Mouse (Mus musculus) left cerebral cortex, adult 2 months (tissue): ENCODE measurements around the gene Usp43. TPM values are rescaled to one million over a fixed set of nuclear protein-coding genes. Genes with fewer than 3 reads are reported as not detected.

Experiments used
- DNase-seq, 2 experiments: peaks; one replicate each; pipeline ENCODE4 v3.0.0; 2021 to 2022; ENCODE audit warnings: low spot score in 2 of 2, mixed read lengths in 1 of 2; ENCODE audit errors: extremely low spot score in 1 of 2
- H3K27ac ChIP-seq: fragments of 200-600 bp; 2 replicates; pipeline ENCODE4 v1.8.1; 2022
- H3K4me3 ChIP-seq: fragments of 200-600 bp; 2 replicates; pipeline ENCODE4 v1.8.1; 2022
- CTCF ChIP-seq: fragments of 200-600 bp; IDR thresholded peaks from 2 replicates; pipeline ENCODE4 v1.8.1; 2022; ENCODE audit warnings: antibody characterized with exemption, mild to moderate bottlenecking, moderate library complexity
- intact Hi-C: fragments of 180-260 bp; cut with DNase I; formaldehyde crosslinking; loops from one replicate; pipeline ENCODE4 v1.15.1; 2025
- total RNA-seq, 2 experiments: library from RNA; stranded (reverse); gene quantifications; 2 replicates each; pipeline ENCODE4 v1.2.3; 2021

The Usp43 gene
- total RNA-seq, 2 experiments from 2014 or later: 3.4 to 4.8 TPM

DNA sequence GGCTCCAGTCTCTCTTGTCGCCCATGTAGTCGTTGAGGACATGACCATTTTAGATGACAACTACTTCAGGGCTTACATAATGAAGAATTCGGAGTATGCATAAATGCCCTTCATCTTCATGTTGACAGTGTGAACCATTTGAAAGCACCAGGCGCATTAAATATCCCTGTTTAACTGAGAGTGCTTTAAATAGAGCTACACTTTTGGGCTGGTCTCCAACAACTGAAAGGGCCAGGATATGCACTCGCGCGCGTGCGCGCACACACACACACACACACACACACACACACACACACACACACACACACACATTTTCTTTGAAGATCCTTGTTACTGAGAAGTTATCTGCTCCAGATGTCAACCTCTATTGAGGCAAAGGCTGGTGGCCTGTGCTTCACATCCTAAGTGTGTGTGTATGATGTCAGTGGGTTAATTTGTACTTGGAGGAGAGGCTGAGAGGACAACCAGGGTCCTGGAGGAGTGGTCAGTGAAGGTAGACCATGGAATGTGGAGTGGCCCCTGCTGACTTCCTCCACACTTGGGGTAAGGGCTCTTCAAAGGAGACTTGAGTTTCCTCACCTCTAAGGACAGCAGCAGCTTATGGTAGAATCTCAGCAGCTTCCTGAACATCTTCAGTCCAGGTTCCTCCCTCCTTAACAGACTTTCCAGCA, 86.4 kb downstream of the Usp43 start:
- H3K27ac ChIP-seq: no peak overlapping the region
- intact Hi-C loops: no loop called here
- TF ChIP-seq CTCF: no peak
- DNase-seq: no peak
- H3K4me3 ChIP-seq: no peak overlapping the region

GRCm38 (mm10) chr11:67831820-67832219, 90.1 kb downstream of the Usp43 start:
- H3K27ac ChIP-seq: no peak overlapping the region
- TF ChIP-seq CTCF: no peak
- intact Hi-C loops: no loop called here
- no peak for DNase-seq
- H3K4me3 ChIP-seq: no peak overlapping the region

DNA sequence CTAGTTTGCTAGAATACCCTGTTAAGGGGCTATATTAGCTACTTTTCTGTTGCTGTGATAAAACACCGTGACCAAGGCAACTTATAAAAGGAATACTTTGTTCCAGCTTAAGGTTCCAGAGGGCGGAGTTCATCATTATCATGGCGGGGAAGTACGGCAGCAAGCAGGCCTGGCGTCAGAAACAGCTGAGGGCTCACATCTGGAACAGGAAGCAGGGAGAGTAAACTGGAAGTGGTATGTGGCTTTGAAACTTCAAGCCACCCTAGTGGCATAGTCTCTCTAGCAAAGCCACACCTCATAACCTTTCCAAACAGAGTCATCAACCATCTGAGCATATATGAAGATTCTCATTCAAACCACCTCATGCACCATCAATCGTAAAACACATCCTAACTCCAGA, 92.4 kb downstream of the Usp43 start:
- Histone ChIP-seq H3K4me3 (no peak overlapping the region), H3K27ac (no peak overlapping the region)
- TF ChIP-seq CTCF: no peak
- intact Hi-C loops: no loop called here
- no peak for DNase-seq

DNA sequence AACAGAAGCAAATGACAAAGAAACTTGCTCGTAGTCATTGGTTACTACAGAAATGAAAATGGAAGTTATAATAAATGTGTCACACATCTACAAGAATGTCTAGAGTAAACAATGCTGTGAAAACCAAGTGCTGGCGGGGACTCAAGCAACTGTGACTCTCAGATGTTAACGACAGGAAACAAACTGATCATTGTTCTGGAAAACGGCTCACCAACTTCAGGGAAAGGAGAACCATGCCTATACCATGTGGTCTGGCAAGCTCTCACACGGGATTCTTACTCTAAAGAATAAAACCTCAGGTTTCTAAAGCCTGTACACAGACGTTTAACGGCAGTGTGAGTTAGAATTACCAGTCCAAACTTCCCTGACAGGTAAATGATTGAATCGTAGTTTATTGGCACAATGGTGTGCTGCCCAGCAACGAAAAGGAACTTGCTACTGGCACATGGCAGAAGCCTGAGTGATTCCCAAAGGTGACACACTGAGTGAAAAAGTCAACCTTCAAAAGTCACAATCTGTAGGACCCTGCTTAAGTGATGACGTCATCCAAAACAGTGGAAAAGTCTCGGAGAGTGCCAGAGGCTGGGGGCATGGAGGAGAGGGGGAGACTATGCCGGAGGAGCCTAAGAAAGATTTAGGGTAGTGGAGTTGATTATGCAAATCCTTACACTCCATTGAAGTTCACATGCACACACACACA, 93.4 kb downstream of the Usp43 start:
- TF ChIP-seq CTCF: no peak

GRCm38 (mm10) chr11:67821560-67821959, 100.4 kb downstream of the Usp43 start:
- intact Hi-C loops: loop anchor here (2.0 to 5.0 kb wide), 3 partner anchors 67 to 586 kb away; no protein-coding TSS in a partner anchor

More for the DNA sequence above, 93.4 kb downstream of the Usp43 start:
- no peak overlapping the region for H3K4me3 ChIP-seq
- no peak for DNase-seq
- intact Hi-C loops: no loop called here
- H3K27ac ChIP-seq: no peak overlapping the region

GRCm38 (mm10) chr11:67820221-67820620, 101.7 kb downstream of the Usp43 start:
- peak; percentile 63 for TF ChIP-seq CTCF
- Histone ChIP-seq H3K4me3 (no peak overlapping the region), H3K27ac (no peak overlapping the region)
- peak; percentile 32 to 50 for DNase-seq
- intact Hi-C loops: loop anchor here (2.0 to 5.0 kb wide), 3 partner anchors 69 to 587 kb away; no protein-coding TSS in a partner anchor

More at GRCm38 (mm10) chr11:67821560-67821959, 100.4 kb downstream of the Usp43 start:
- no peak for DNase-seq
- H3K27ac ChIP-seq: no peak overlapping the region
- no peak overlapping the region for H3K4me3 ChIP-seq
- no peak for TF ChIP-seq CTCF

GRCm38 (mm10) chr11:67819604-67820003, 102.3 kb downstream of the Usp43 start:
- peak; percentile 76 for TF ChIP-seq CTCF
- Histone ChIP-seq H3K4me3 (no peak overlapping the region), H3K27ac (no peak overlapping the region)
- peak; percentile 39 to 45 for DNase-seq
- intact Hi-C loops: loop anchor here (2.0 to 5.0 kb wide), 3 partner anchors 69 to 588 kb away; no protein-coding TSS in a partner anchor

- TF ChIP-seq CTCF: peak; percentile 46
- H3K27ac ChIP-seq: no peak overlapping the region
- no peak for DNase-seq
- intact Hi-C loops: no loop called here
- H3K4me3 ChIP-seq: no peak overlapping the region
Observed at GRCm38 (mm10) chr11:67811535-67811934, 110.4 kb downstream of the Usp43 start.

- TF ChIP-seq CTCF: peak; percentile 47
- intact Hi-C loops: loop anchor here (5.0 to 10.0 kb wide), 2 partner anchors 121 to 693 kb away; no protein-coding TSS in a partner anchor
- Histone ChIP-seq H3K4me3 (no peak overlapping the region), H3K27ac (no peak overlapping the region)
- no peak for DNase-seq
Observed at GRCm38 (mm10) chr11:67808051-67808450, 113.9 kb downstream of the Usp43 start.

- Histone ChIP-seq H3K4me3 (no peak overlapping the region), H3K27ac (no peak overlapping the region)
- DNase-seq: no peak
- intact Hi-C loops: loop anchor here (5.0 to 10.0 kb wide), 2 partner anchors 120 to 692 kb away; no protein-coding TSS in a partner anchor
- TF ChIP-seq CTCF: no peak
Observed at GRCm38 (mm10) chr11:67806832-67807597, 114.9 kb downstream of the Usp43 start.

- no peak for DNase-seq
- intact Hi-C loops: loop anchor here (5.0 to 10.0 kb wide), 2 partner anchors 118 to 691 kb away; no protein-coding TSS in a partner anchor
- no peak overlapping the region for H3K27ac ChIP-seq
- H3K4me3 ChIP-seq: no peak overlapping the region
- peak; percentile 16 for TF ChIP-seq CTCF
Observed at GRCm38 (mm10) chr11:67805538-67805937, 116.4 kb downstream of the Usp43 start.

Other genes with a start within 250 kb of the Usp43 start
- 1 to 10 TPM in 1 of 2 experiments, under 1 TPM in 1; 0.91 to 3.2 TPM for gene Rcvrn, start 226.8 kb downstream of the Usp43 start, total RNA-seq
- gene Glp2r, start 151.0 kb downstream of the Usp43 start, total RNA-seq: 1 to 10 TPM; 1.2 to 2.0 TPM
- not detected for gene Gsg1l2, start 147.5 kb downstream of the Usp43 start, total RNA-seq
- gene Dhrs7c, start 124.0 kb downstream of the Usp43 start, total RNA-seq: under 1 TPM in 1 of 2 experiments, not detected in 1; 0.32 TPM
- 1 to 10 TPM; 7.3 to 7.7 TPM for gene Cfap52, start 43.5 kb upstream of the Usp43 start, total RNA-seq
- 10 to 100 TPM; 36.4 to 42.7 TPM for gene Stx8, start 44.0 kb upstream of the Usp43 start, total RNA-seq